In the genomic region with DNA sequence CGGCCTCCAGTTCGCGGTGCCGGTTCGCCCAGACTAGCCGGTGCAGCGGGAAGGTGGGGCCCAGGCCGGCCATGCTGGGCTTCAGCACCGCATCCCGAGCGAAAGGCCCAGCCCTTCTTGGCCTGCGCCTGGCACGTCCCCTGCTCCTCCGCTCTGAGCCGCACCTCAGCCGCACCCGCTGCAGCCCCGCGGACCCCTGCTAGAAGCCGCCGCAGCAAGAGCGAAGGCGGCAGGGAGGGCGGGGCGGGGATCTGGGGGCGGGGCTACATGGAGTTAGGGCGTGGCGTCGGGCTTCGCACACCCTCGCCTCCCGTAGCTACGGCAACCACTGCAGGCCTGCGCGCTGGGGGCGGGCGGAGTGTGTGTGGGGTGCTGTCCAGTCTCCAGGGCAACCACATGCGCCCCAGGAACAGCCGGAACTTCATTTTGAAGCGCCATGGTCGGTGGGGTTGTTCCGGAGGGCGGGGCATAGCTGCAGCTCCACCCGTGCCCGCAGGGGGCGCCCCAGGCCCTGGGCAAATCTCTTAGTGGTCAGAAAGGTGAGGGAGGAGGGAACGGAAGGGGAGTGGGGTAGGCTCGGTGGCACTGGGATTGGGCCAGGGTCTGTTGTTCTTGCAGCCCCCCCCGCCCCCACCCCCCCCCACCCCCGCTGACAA, we compare ENCODE assay signal across 8 mouse cellular contexts. TPM values are rescaled to one million over a fixed set of nuclear protein-coding genes. Genes with fewer than 3 reads are reported as not detected.
DNase-seq lines count a peak whose midpoint lies in the region; ATAC-seq and TF ChIP-seq lines count a peak whose summit lies in the region.

A gene (minus strand): TSS at position 240 of the 656 bp plus-strand sequence.

- no peaks in the 10 kb centered on the region for H3K27me3 ChIP-seq in MEL (ENCODE audit: control insufficient read depth in 1 of 2, insufficient read depth in 2 of 2, low read length in 2 of 2)
- no peaks in the 10 kb centered on the region for H3K27me3 ChIP-seq in forebrain, embryonic 16.5 days (replicated peaks; ENCODE audit: control insufficient read depth, insufficient read depth, low read length)
- no peaks in the 10 kb centered on the region for H3K27me3 ChIP-seq in neural tube, embryonic 14.5 days (ENCODE audit: control insufficient read depth, insufficient read depth, low read length)

- peak; percentile 65 to 90 (median 76) for TF ChIP-seq CTCF in MEL (IDR thresholded peaks at IDR 0.05 in 2 of 3, conservative IDR thresholded peaks at IDR 0.05 in 1 of 3; ENCODE audit: control insufficient read depth in 1 of 3, insufficient read depth in 1 of 3, low read depth in 2 of 3, low read length in 3 of 3, poor library complexity in 1 of 3, severe bottlenecking in 1 of 3)

- intact Hi-C loops in heart, postnatal 25 days (cut with DNase I), result no loop called here

- WGBS in forebrain, embryonic 16.5 days, result under 1% methylated on average over 43 of the region's 50 CpGs
- WGBS in neural tube, embryonic 14.5 days, result 0% methylated on average over 44 of the region's 50 CpGs

- peak; percentile 96 for ATAC-seq in forebrain, embryonic 16.5 days
- ATAC-seq in neural tube, embryonic 14.5 days (ENCODE audit: low read depth), result peak; percentile 94

- H3K36me3 ChIP-seq in MEL (ENCODE audit: control insufficient read depth in 1 of 2, insufficient read depth in 2 of 2, low read length in 2 of 2), result no peaks in the 10 kb centered on the region; a peak in 2 of 4 replicates
- peaks cover 18% of the 10 kb centered on the region; the same call in 1 of the 2 replicates for H3K36me3 ChIP-seq in forebrain, embryonic 16.5 days (ENCODE audit: control insufficient read depth, insufficient read depth)
- H3K36me3 ChIP-seq in neural tube, embryonic 14.5 days (ENCODE audit: control insufficient read depth, insufficient read depth, low read length), result peaks cover 17% of the 10 kb centered on the region

- TF ChIP-seq EP300 in MEL (IDR thresholded peaks at IDR 0.05; ENCODE audit: low read depth in 1 of 2, low read length in 2 of 2), result no peak

- peaks cover 0 to 4% of the 10 kb centered on the region in 2 experiments; a peak in 2 of 4 replicates for H3K4me1 ChIP-seq in MEL (ENCODE audit: control insufficient read depth in 1 of 2, insufficient read depth in 2 of 2, low read length in 2 of 2)
- peaks cover 10% of the 10 kb centered on the region for H3K4me1 ChIP-seq in forebrain, embryonic 16.5 days (replicated peaks; ENCODE audit: control insufficient read depth, insufficient read depth, low read length)
- H3K4me1 ChIP-seq in neural tube, embryonic 14.5 days (ENCODE audit: control insufficient read depth, insufficient read depth, low read length), result no peaks in the 10 kb centered on the region

- no peaks in the 10 kb centered on the region for H3K79me2 ChIP-seq in MEL (ENCODE audit: control insufficient read depth, insufficient read depth, low read length, poor library complexity)

- peak within 1 kb of the TSS; percentile 62 for H3K9ac ChIP-seq in MEL (ENCODE audit: control insufficient read depth, low read depth, low read length, poor library complexity, severe bottlenecking)
- H3K9ac ChIP-seq in forebrain, embryonic 16.5 days (replicated peaks; ENCODE audit: low read depth, low read length), result peak within 1 kb of the TSS; percentile 77
- H3K9ac ChIP-seq in neural tube, embryonic 14.5 days (replicated peaks; ENCODE audit: low read depth, low read length), result peak within 1 kb of the TSS; percentile 86

- H3K4me2 ChIP-seq in forebrain, embryonic 16.5 days (ENCODE audit: low read length), result peak within 1 kb of the TSS; percentile 73
- H3K4me2 ChIP-seq in neural tube, embryonic 14.5 days (ENCODE audit: low read depth, low read length), result peak within 1 kb of the TSS; percentile 66

- H3K4me3 ChIP-seq in MEL (ENCODE audit: control insufficient read depth in 1 of 2, insufficient read depth in 1 of 2, low read depth in 2 of 2, low read length in 2 of 2), result peak within 1 kb of the TSS; percentile 67 to 76
- peak within 1 kb of the TSS; percentile 68 for H3K4me3 ChIP-seq in forebrain, embryonic 16.5 days (replicated peaks; ENCODE audit: low read length)
- H3K4me3 ChIP-seq in neural tube, embryonic 14.5 days (ENCODE audit: low read depth, low read length), result peak within 1 kb of the TSS; percentile 58

- H3K27ac ChIP-seq in MEL (ENCODE audit: control insufficient read depth, low read depth, low read length), result no peak within 1 kb of the TSS
- peak within 1 kb of the TSS; percentile 28; the same call in 1 of the 2 replicates for H3K27ac ChIP-seq in forebrain, embryonic 16.5 days (ENCODE audit: low read length)
- H3K27ac ChIP-seq in neural tube, embryonic 14.5 days (ENCODE audit: low read depth, low read length), result peak within 1 kb of the TSS; percentile 55

- peak; percentile 43 for TF ChIP-seq RAD21 in MEL (IDR thresholded peaks at IDR 0.05; ENCODE audit: low read depth, low read length)

- no peaks in the 10 kb centered on the region for H3K9me3 ChIP-seq in MEL (replicated peaks; ENCODE audit: insufficient read depth, low read length)
- H3K9me3 ChIP-seq in forebrain, embryonic 16.5 days (ENCODE audit: control insufficient read depth, low read length), result peaks cover 3% of the 10 kb centered on the region; the same call in 1 of the 2 replicates
- no peaks in the 10 kb centered on the region for H3K9me3 ChIP-seq in neural tube, embryonic 14.5 days (ENCODE audit: control insufficient read depth, low read length)

- peak; percentile 93 for DNase-seq in MEL (ENCODE audit: low read depth, low spot score)
- DNase-seq in cerebellum, adult 18-20 months, result peak; percentile 74 to 85
- DNase-seq in heart, postnatal 25 days (ENCODE audit: low spot score), result peak; percentile 78
- DNase-seq in layer of hippocampus, adult 18-20 months (ENCODE audit: low spot score in 2 of 2), result peak; percentile 91 to 94
- peak; percentile 88 to 90 for DNase-seq in lung, adult 18-20 months
- DNase-seq in testis, postnatal 10 days (ENCODE audit: low spot score), result peak; percentile 89

- 0 out of 4 replicates have a peak, but pooled peaks of 1 of the 2 experiments have one; percentile 10 for TF ChIP-seq POLR2A in MEL (IDR thresholded peaks at IDR 0.05; ENCODE audit: control insufficient read depth in 1 of 2, insufficient read depth in 1 of 2, low read depth in 1 of 2, low read length in 2 of 2, poor library complexity in 1 of 2)

TF ChIP-seq in MEL, 35 proteins besides CTCF, POLR2A, EP300 and RAD21:
- TF ChIP-seq TBP (IDR thresholded peaks at IDR 0.05; ENCODE audit: low read depth, low read length), result no peak
- TF ChIP-seq ETS1 (IDR thresholded peaks at IDR 0.05; ENCODE audit: low read depth, low read length), result peak; percentile 17; the same call in 1 of the 2 replicates
- TF ChIP-seq ZNF384 (IDR thresholded peaks at IDR 0.05; ENCODE audit: low read depth, low read length), result no peak
- TF ChIP-seq BHLHE40 (IDR thresholded peaks at IDR 0.05; ENCODE audit: borderline replicate concordance, low read depth, low read length), result 0 out of 2 replicates have a peak, but pooled peaks have one; percentile 24
- TF ChIP-seq ZMIZ1 (IDR thresholded peaks at IDR 0.05; ENCODE audit: low read depth, low read length), result no peak
- TF ChIP-seq CHD1 (IDR thresholded peaks at IDR 0.05; ENCODE audit: low read depth, low read length), result no peak
- TF ChIP-seq SMC3 (IDR thresholded peaks at IDR 0.05; ENCODE audit: low read depth, low read length), result peak; percentile 40
- peak; percentile 72; the same call in 1 of the 2 replicates for TF ChIP-seq HCFC1 (IDR thresholded peaks at IDR 0.05; ENCODE audit: low read depth, low read length)
- TF ChIP-seq SIN3A (IDR thresholded peaks at IDR 0.05; ENCODE audit: low read length), result peak; percentile 86
- no peak for TF ChIP-seq POLR2AphosphoS2 (IDR thresholded peaks at IDR 0.05; ENCODE audit: low read length)
- no peak for TF ChIP-seq MYC (IDR thresholded peaks at IDR 0.05; ENCODE audit: low read depth, low read length)
- TF ChIP-seq MXI1 (IDR thresholded peaks at IDR 0.05; ENCODE audit: low read depth, low read length), result peak; percentile 89
- no peak for TF ChIP-seq MAFK (IDR thresholded peaks at IDR 0.05; ENCODE audit: borderline replicate concordance, low read depth, low read length)
- peak; percentile 71 for TF ChIP-seq ELF1 (IDR thresholded peaks at IDR 0.05; ENCODE audit: low read depth, low read length)
- TF ChIP-seq UBTF (IDR thresholded peaks at IDR 0.05; ENCODE audit: borderline replicate concordance, insufficient read depth, low read depth, low read length), result no peak
- TF ChIP-seq CHD2 (IDR thresholded peaks at IDR 0.05; ENCODE audit: low read length), result no peak
- no peak for TF ChIP-seq ZKSCAN1 (IDR thresholded peaks at IDR 0.05; ENCODE audit: low read depth, low read length)
- TF ChIP-seq MAZ (IDR thresholded peaks at IDR 0.05; ENCODE audit: low read depth, low read length), result peak; percentile 89
- 0 out of 2 replicates have a peak, but pooled peaks have one; percentile 23 for TF ChIP-seq NELFE (IDR thresholded peaks at IDR 0.05; ENCODE audit: low read depth, low read length)
- TF ChIP-seq POLR2AphosphoS5 (IDR thresholded peaks at IDR 0.05; ENCODE audit: borderline replicate concordance, low read depth, low read length), result no peak
- no peak for TF ChIP-seq RCOR1 (IDR thresholded peaks at IDR 0.05; ENCODE audit: low read depth, low read length)
- TF ChIP-seq KAT2A (conservative IDR thresholded peaks at IDR 0.05; ENCODE audit: low read depth, low read length), result no peak
- no peak for TF ChIP-seq E2F4 (IDR thresholded peaks at IDR 0.05; ENCODE audit: borderline replicate concordance, low read depth, low read length)
- TF ChIP-seq NRF1 (IDR thresholded peaks at IDR 0.05; ENCODE audit: insufficient read depth, low read depth, low read length, poor library complexity, severe bottlenecking), result peak; percentile 56
- no peak for TF ChIP-seq USF1 (IDR thresholded peaks at IDR 0.05; ENCODE audit: low read depth, low read length)

RNA-seq across cellular contexts. Expression of the gene that starts here (rescaled TPM):
- 0.96 and 1.4 TPM in 2 replicates for total RNA-seq in MEL (2012; rRNA removed)
- polyA plus RNA-seq in MEL (2012; ENCODE audit: insufficient read depth in 1 of 2, insufficient read length in 2 of 2, low read depth in 1 of 2, low replicate concordance in 2 of 2, missing spikeins in 1 of 2), result 1 to 10 TPM in 1 of 2 experiments, not detected in 1; 2.6 TPM
- 24.0 and 38.6 TPM in 2 replicates for polyA plus RNA-seq in forebrain, embryonic 16.5 days (2015; fragmentation: Nextera tagmentation; extraction: Ambion mirVana)
- total RNA-seq in heart, postnatal 25 days (2021), result 1 to 10 TPM; 1.2 to 1.5 TPM
- 10 to 100 TPM; 58.5 to 59.2 TPM for total RNA-seq in layer of hippocampus, adult 18-20 months (2021)
- 50.7 and 62.9 TPM in 2 replicates for polyA plus RNA-seq in neural tube, embryonic 14.5 days (2014; fragmentation: Nextera tagmentation; extraction: Ambion mirVana)

Comparison
In these comparisons a context has a peak if more than half of its experiments do, and no peak if none do; other contexts are left out.
1. RNA of the gene that starts here (total RNA-seq): 58.5 to 59.2 TPM in layer of hippocampus, adult 18-20 months; 1.2 to 1.5 TPM in heart, postnatal 25 days and 0.96 to 1.4 TPM in MEL; every median in the first group is over 10 times any median in the second.
2. Peak in every context shown above with its lines, with median percentiles within 50 percentile points of each other: DNase-seq, H3K4me3 ChIP-seq and H3K9ac ChIP-seq.